ENCODE assay signal across 25 mouse cellular contexts in genomic region chr13:37837372-37837771, GRCm38 (mm10). TPM values are rescaled to one million over a fixed set of nuclear protein-coding genes. Genes with fewer than 3 reads are reported as not detected.
DNase-seq lines count a peak whose midpoint lies in the region; ATAC-seq and TF ChIP-seq lines count a peak whose summit lies in the region.
"Had no signal": no experiment of that assay in that cellular context is flagged by ENCODE, and none has a peak within 500 bp of the region (broad histone marks: within the 10 kb centered on the region; RNA-seq: fewer than 3 reads in every experiment).

No protein-coding gene starts in this region.

- no peak overlapping the region for H3K4me2 ChIP-seq in liver, embryonic 11.5 days
- no peak overlapping the region for H3K4me2 ChIP-seq in liver, postnatal 0 days (ENCODE audit: low read depth, low read length)
- H3K4me2 ChIP-seq: forebrain, embryonic 13.5 days; heart, embryonic 13.5 days; hindbrain, embryonic 12.5 days; hindbrain, embryonic 15.5 days had no signal

- no peak for ATAC-seq in liver, embryonic 11.5 days (replicated peaks; ENCODE audit: low FRiP score)
- ATAC-seq in liver, postnatal 0 days = no peak
- ATAC-seq: activated CD4-positive, CD25-positive, alpha-beta regulatory T cell, adult 4 months; forebrain, embryonic 13.5 days; forebrain, embryonic 16.5 days; Patski had no signal

- TF ChIP-seq CTCF in liver, postnatal 0 days (IDR thresholded peaks at IDR 0.05; ENCODE audit: low read depth) = no peak

- H3K4me1 ChIP-seq in liver, embryonic 11.5 days (replicated peaks; ENCODE audit: control insufficient read depth, insufficient read depth, low read length) = peaks cover 30% of the 10 kb centered on the region
- peaks cover 28% of the 10 kb centered on the region for H3K4me1 ChIP-seq in liver, postnatal 0 days (ENCODE audit: insufficient read depth)
- H3K4me1 ChIP-seq: forebrain, embryonic 13.5 days; hindbrain, embryonic 12.5 days; hindbrain, embryonic 15.5 days had no signal

- no peaks in the 10 kb centered on the region for H3K27me3 ChIP-seq in liver, embryonic 11.5 days (replicated peaks; ENCODE audit: control insufficient read depth, insufficient read depth, low read length)
- H3K27me3 ChIP-seq in liver, postnatal 0 days (ENCODE audit: insufficient read depth, low read length) = no peaks in the 10 kb centered on the region
- H3K27me3 ChIP-seq: heart, embryonic 13.5 days; hindbrain, embryonic 15.5 days; Patski had no signal

- H3K9me3 ChIP-seq in liver, embryonic 11.5 days (ENCODE audit: control insufficient read depth, low read length) = no peaks in the 10 kb centered on the region
- H3K9me3 ChIP-seq in liver, postnatal 0 days (ENCODE audit: low read length) = no peaks in the 10 kb centered on the region
- H3K9me3 ChIP-seq: forebrain, embryonic 10.5 days; forebrain, embryonic 13.5 days; G1E; heart, embryonic 10.5 days; heart, embryonic 13.5 days; hindbrain, embryonic 12.5 days; hindbrain, embryonic 15.5 days had no signal

- no peak overlapping the region for H3K4me3 ChIP-seq in liver, embryonic 11.5 days (ENCODE audit: low read depth, low read length)
- no peak overlapping the region for H3K4me3 ChIP-seq in liver, postnatal 0 days (ENCODE audit: low read depth, low read length)
- H3K4me3 ChIP-seq: forebrain, embryonic 10.5 days; forebrain, embryonic 13.5 days; heart, adult 2 months; heart, embryonic 10.5 days; heart, embryonic 13.5 days; hindbrain, embryonic 12.5 days; hindbrain, embryonic 15.5 days had no signal

- DNase-seq in liver, embryonic 11.5 days (ENCODE audit: low spot score) = peak; percentile 29
- DNase-seq in liver, postnatal 0 days = no peak
- DNase-seq in ES-CJ7 (ENCODE audit: low read depth, low spot score) (peak; percentile 94), ZHBTc4 (ENCODE audit: low read depth, low spot score) (peak; percentile 91)
- DNase-seq in thymus, postnatal 36 days = no peak
- DNase-seq in heart, postnatal 4 days = no peak
- DNase-seq: adrenal gland, adult 8-10 months; adrenal gland, postnatal 36 days; cerebellum, adult 18-20 months; cerebellum, adult 9-10 months; cerebellum, postnatal 14 days; gastrocnemius, postnatal 10 days; gastrocnemius, postnatal 36 days; heart, adult 2 months; heart, postnatal 14 days had no signal

- H3K27ac ChIP-seq in liver, embryonic 11.5 days (ENCODE audit: low read depth, low read length) = no peak overlapping the region
- H3K27ac ChIP-seq in liver, postnatal 0 days (ENCODE audit: low read depth) = no peak overlapping the region
- H3K27ac ChIP-seq: forebrain, embryonic 10.5 days; forebrain, embryonic 13.5 days; heart, adult 2 months; heart, embryonic 10.5 days; heart, embryonic 13.5 days; hindbrain, embryonic 12.5 days; hindbrain, embryonic 15.5 days had no signal

- no peaks in the 10 kb centered on the region for H3K36me3 ChIP-seq in liver, embryonic 11.5 days (ENCODE audit: control insufficient read depth, insufficient read depth, low read length)
- peaks cover 3% of the 10 kb centered on the region; the same call in 1 of the 2 replicates for H3K36me3 ChIP-seq in liver, postnatal 0 days (replicated peaks; ENCODE audit: insufficient read depth, low read length)
- H3K36me3 ChIP-seq: hindbrain, embryonic 12.5 days; hindbrain, embryonic 15.5 days had no signal

- no peak overlapping the region for H3K9ac ChIP-seq in liver, embryonic 11.5 days (ENCODE audit: low read depth, low read length)
- no peak overlapping the region for H3K9ac ChIP-seq in liver, postnatal 0 days (replicated peaks)
- H3K9ac ChIP-seq: forebrain, embryonic 13.5 days; heart, embryonic 13.5 days; hindbrain, embryonic 12.5 days; hindbrain, embryonic 15.5 days had no signal

- WGBS in liver, embryonic 11.5 days = 66% methylated on average over 3 of the region's 3 CpGs
- whole genome bisulfite sequencing in liver, postnatal 0 days (ENCODE audit: insufficient replicate concordance) = 73% methylated on average over 3 of the region's 3 CpGs

- TF ChIP-seq EP300 in liver, postnatal 0 days (IDR thresholded peaks at IDR 0.05; ENCODE audit: low read depth) = no peak

RNA-seq across cellular contexts. Expression of gene Rreb1, which starts 59.2 kb away (rescaled TPM):
- 20.6 and 23.6 TPM in 2 replicates for polyA plus RNA-seq in liver, embryonic 11.5 days (2014; fragmentation: Nextera tagmentation; extraction: Ambion mirVana)
- 3.8 and 4.4 TPM in 2 replicates for polyA plus RNA-seq in liver, postnatal 0 days (2015; fragmentation: Nextera tagmentation; extraction: Ambion mirVana)
- 10 to 100 TPM; 44.6 to 48.8 TPM for total RNA-seq in heart, postnatal 4 days (2021)

Comparison
In these comparisons a context has a peak if more than half of its experiments do, and no peak if none do; other contexts are left out.
1. DNase-seq: peak in liver, embryonic 11.5 days (single experiment), ES-CJ7 (single experiment) and ZHBTc4 (single experiment); none in liver, postnatal 0 days (single experiment), thymus, postnatal 36 days (0 of 2) and heart, postnatal 4 days (single experiment).